Mouse (Mus musculus): ENCODE data around the gene Ptpro. TPM values are rescaled to one million over a fixed set of nuclear protein-coding genes. Genes with fewer than 3 reads are reported as not detected.

The Ptpro gene
- total RNA-seq, 2 experiments from 2014 or later, result 0.48 to 0.59 TPM

DNA sequence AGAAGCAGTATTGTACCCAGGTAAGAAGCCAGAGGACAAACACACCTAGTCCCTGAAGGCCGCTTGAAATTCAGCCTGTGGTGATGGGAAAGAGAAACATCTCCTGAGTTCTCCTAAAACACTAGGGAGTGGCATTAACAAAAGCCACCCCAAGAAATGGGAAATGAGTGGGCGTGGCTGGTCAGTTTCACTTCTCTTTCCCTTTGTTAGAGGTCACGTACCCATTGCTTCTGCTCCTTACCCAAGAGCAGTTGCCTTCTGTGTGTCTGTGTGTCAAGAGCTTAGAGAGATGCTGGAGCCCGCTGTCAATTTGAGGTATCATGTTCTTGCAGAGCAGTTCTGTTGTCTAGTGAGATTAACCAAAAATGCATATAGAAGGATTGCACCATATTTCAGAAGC lies 134.2 kb downstream of the Ptpro start:
- peak; percentile 11 for DNase-seq (ENCODE audit: low spot score)

- DNase-seq (ENCODE audit: low spot score), result no peak
Observed at GRCm38 (mm10) chr6:137386935-137387334, 134.8 kb downstream of the Ptpro start.

DNA sequence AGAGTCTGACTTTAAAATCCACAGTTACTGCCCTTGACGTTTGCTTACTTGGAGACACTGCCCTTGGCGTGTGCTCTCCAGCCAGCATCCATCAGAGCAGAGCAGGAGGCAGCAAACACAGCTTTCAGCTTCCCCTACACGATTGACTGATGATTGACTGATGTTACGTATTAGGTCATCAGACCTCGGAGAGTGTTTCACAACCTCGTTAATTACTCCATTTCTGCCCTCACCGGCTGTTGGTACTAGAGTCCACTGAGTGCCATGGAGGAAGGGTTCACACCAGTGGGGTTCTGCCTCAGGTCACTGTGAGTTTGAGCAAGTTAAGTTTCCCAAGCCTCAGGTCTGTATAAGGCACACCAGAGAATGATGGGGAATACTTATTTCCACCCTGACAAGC lies 143.0 kb downstream of the Ptpro start:
- DNase-seq (ENCODE audit: low spot score), result no peak

DNA sequence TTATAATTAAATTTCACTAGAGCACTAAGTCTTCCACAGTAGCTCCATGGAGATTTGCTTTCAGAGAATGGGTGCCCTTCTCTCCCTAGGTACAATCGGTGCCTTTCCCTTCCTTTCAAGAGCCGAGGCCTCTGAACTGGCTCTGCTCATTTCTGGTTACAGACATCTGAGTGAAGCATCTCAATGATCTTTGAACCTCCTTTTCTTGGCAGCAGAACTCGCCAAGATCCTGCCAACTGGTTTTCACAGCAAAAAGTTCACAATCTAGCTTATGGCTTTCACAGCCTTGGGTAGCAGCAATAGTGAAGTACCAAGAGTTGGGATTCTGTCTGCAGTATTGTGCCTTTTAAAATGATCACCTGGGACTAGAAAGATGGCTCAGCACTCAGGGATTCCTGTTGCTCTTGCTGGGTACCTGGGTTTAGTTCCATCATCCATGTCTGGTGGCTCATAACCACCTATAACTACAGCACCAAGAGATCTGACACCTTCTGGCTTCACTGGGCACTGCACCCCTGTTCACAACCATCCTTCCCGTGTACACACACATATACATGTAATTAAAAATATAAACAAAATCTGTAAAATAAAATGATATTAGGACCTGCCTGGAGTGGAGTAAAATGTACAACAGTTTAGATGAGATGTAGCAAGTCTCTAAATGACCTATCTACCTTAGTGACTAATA lies 144.1 kb downstream of the Ptpro start:
- DNase-seq (ENCODE audit: low spot score), result no peak

GRCm38 (mm10) chr6:137397358-137397757 lies 145.2 kb downstream of the Ptpro start:
- DNase-seq (ENCODE audit: low spot score), result no peak

- DNase-seq (ENCODE audit: low spot score), result no peak
Observed at GRCm38 (mm10) chr6:137404196-137404595, 152.1 kb downstream of the Ptpro start.

GRCm38 (mm10) chr6:137405690-137406089 lies 153.6 kb downstream of the Ptpro start:
- DNase-seq (ENCODE audit: low spot score), result no peak

GRCm38 (mm10) chr6:137410510-137410909 lies 158.4 kb downstream of the Ptpro start:
- no peak for DNase-seq (ENCODE audit: low spot score)

DNA sequence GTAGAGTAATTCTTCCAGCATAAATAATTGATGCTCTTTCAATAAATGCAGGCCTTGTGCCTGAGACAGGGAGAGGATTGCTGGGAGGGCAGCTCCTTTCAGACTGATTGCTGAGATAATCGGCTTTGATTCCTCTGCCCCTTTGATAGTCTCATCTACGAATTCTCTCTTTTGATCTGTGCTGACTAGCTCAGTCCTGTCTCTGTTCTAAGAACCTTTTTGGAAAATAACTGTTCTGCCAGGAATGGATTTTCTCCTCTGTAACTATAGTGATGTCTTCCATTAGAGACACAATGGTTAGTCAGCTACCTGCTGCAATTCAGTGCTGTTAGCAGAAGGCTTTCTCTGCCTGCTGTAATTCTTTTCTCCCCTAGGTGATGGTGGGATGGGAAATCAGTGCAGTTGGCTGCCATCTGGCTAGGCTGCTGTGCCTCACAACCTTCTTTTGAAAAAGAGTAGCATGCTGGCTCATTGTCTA lies 159.8 kb downstream of the Ptpro start:
- DNase-seq (ENCODE audit: low spot score), result no peak

GRCm38 (mm10) chr6:137413045-137413444 lies 160.9 kb downstream of the Ptpro start:
- no peak for DNase-seq (ENCODE audit: low spot score)

GRCm38 (mm10) chr6:137414531-137415405 lies 162.6 kb downstream of the Ptpro start:
- DNase-seq (ENCODE audit: low spot score), result peak; percentile 24

DNA sequence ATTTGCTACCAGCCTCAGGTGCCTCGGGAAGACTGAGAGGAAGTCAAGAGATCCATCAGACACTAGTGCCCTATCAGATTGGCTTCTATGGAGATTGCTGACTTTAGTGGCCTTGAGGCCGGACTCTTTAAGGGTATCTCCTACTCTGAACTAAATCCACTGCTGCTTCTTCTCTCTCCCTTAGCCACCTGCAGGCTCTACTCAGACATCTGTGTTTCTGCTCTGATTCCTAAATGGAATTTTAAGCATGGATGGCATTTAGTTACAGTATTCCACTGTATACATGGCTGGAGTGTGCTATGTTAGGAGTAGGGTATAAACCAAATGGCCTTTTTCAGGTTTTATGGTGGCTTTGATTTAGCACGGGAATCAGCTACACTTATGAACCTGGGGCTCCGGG lies 170.7 kb downstream of the Ptpro start:
- no peak for DNase-seq (ENCODE audit: low spot score)

GRCm38 (mm10) chr6:137423830-137424229 lies 171.7 kb downstream of the Ptpro start:
- no peak for DNase-seq (ENCODE audit: low spot score)

- no peak for DNase-seq (ENCODE audit: low spot score)
Observed at GRCm38 (mm10) chr6:137425500-137426432, 173.6 kb downstream of the Ptpro start.

DNA sequence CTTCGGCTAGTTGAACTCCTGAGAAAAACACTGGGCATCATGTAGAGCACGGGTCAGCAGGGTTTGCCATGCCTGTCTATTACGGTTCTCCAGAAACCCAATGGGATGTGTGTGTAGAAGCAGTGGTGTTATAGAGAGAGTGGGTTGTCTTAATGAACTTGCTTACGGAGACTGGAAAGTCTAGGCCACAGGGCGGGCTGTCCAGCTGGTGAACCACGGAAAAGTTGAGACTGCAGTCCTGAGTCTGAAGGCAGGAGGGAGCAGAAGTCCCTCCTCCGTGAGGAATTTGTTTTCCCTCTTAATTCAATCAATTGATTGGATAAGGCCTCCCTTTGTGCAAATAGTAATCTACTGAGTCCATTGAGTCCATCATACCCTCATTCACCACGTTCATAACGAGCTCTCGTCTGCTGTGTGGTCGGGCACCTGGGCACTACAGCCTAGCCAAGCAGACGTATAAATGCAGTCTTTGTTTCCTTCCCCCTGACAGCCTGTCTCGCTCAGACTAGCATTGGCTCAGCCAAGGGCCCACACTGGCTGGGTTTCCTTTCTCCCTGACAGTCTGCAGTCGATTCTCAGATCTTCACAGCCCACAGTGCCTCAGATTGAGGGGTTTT lies 181.5 kb downstream of the Ptpro start:
- no peak for DNase-seq (ENCODE audit: low spot score)

GRCm38 (mm10) chr6:137437486-137437885 lies 185.4 kb downstream of the Ptpro start:
- no peak for DNase-seq (ENCODE audit: low spot score)

- DNase-seq (ENCODE audit: low spot score), result no peak
Observed at GRCm38 (mm10) chr6:137437902-137438580, 185.9 kb downstream of the Ptpro start.

GRCm38 (mm10) chr6:137440559-137441486 lies 188.7 kb downstream of the Ptpro start:
- no peak for DNase-seq (ENCODE audit: low spot score)

- no peak for DNase-seq (ENCODE audit: low spot score)
Observed at GRCm38 (mm10) chr6:137443089-137443488, 191.0 kb downstream of the Ptpro start.
